Mouse (Mus musculus): ENCODE results near the gene Carmil2. TPM values are rescaled to one million over a fixed set of nuclear protein-coding genes. Genes with fewer than 3 reads are reported as not detected.
A peak's percentile ranks its signal among the peaks of the same experiment; 100 is the strongest.

Carmil2 gene
- total RNA-seq, 2 experiments from 2014 or later: 60.4 to 65.0 TPM

DNA sequence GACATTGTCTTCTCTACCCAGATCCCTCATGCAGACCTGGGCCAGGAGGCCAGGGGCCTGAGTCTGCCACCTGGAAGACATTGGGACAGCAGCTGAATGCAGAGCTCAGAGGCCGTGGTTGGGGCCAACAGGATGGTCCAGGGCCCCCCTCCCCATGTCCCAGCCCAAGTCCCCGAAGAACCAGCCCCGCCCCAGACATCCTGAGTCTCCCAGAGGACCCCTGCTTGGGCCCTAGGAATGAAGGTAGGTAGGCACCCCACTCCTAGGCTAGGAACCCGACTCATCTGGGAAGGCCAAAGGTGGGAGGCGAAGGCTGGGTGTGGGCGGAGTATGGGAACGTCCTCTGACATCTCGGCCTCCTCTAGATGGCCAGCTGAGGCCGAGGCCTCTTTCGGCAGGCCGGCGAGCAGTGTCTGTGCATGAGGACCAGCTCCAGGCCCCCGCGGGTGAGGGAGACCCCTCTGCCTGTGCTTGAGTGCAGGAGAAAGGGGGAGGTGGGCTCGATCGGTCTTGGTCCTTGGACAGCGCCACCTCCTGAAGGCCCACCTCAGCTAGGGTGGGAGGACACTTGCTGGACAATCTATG lies 11.2 kb downstream of the Carmil2 start:
- intact Hi-C loops (cut with DNase I): no loop called here
- no peak overlapping the region for H3K27ac ChIP-seq

GRCm38 (mm10) chr8:105698734-105699133 lies 12.7 kb downstream of the Carmil2 start:
- intact Hi-C loops (cut with DNase I): no loop called here
- DNase-seq (ENCODE audit: extremely low spot score in 1 of 2, low spot score in 2 of 2): no peak
- TF ChIP-seq CTCF (IDR thresholded peaks at IDR 0.05): no peak

More for the DNA sequence above, 11.2 kb downstream of the Carmil2 start:
- H3K4me3 ChIP-seq: no peak overlapping the region
- no peak for TF ChIP-seq CTCF (IDR thresholded peaks at IDR 0.05)
- no peak for DNase-seq (ENCODE audit: extremely low spot score in 1 of 2, low spot score in 2 of 2)

GRCm38 (mm10) chr8:105699488-105700215 lies 13.6 kb downstream of the Carmil2 start:
- Histone ChIP-seq H3K27ac (peak overlapping the region; percentile 95; the same call in 1 of the 2 replicates), H3K4me3 (peak overlapping the region; percentile 64)
- no peak for TF ChIP-seq CTCF (IDR thresholded peaks at IDR 0.05)

More at GRCm38 (mm10) chr8:105698734-105699133, 12.7 kb downstream of the Carmil2 start:
- no peak overlapping the region for H3K4me3 ChIP-seq
- H3K27ac ChIP-seq: no peak overlapping the region

GRCm38 (mm10) chr8:105700566-105700965 lies 14.5 kb downstream of the Carmil2 start:
- intact Hi-C loops (cut with DNase I): loop anchor here (2.0 kb wide), 1 partner anchor 78 kb away; no protein-coding TSS in a partner anchor
- no peak for TF ChIP-seq CTCF (IDR thresholded peaks at IDR 0.05)
- peak overlapping the region; percentile 64 for H3K4me3 ChIP-seq
- peak; percentile 56 to 61 for DNase-seq (ENCODE audit: extremely low spot score in 1 of 2, low spot score in 2 of 2)
- H3K27ac ChIP-seq: peak overlapping the region; percentile 95

More at GRCm38 (mm10) chr8:105699488-105700215, 13.6 kb downstream of the Carmil2 start:
- no peak for DNase-seq (ENCODE audit: extremely low spot score in 1 of 2, low spot score in 2 of 2)
- intact Hi-C loops (cut with DNase I): loop anchor here (2.0 kb wide), 1 partner anchor 77 kb away; no protein-coding TSS in a partner anchor

DNA sequence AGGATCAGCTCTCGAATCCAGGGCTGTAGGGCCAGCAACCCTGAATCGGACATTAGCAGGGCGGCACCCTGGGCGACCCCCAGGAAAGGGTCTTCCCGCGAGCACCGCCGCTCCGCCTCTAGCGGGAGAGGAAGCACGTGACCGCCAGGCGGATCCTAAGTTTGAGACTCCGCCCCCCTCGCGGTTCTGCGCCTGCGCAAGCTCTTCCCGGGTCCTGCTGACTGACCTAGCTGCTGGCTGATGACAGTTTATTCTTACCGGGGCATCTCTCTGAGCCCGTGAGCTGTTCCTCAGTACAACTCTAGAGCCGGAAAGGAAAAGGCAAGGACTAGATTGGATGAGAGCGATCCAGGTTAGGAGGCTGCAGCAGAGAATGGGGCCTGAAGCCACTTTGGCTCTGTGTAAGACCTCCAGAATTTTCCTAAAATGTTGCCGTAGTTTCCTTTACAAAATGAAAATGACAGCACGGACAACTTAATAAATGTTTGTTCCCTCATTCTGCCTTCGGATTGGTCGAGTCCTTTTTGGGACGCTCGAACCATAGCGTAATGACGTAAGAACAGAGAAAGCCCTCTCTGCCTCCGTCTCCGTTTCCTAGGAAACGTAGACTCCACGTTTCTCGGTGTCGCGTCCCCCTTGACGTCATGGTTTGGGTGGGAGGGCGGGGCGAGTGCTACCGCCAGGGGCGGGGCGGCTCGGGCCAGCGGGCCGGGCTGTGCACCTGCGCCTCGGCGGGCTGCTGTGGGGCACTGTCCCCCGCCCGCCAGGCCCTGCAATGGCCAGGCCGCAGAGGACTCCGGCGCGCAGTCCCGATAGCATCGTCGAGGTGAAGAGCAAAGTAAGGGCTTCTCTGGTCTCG lies 15.1 kb downstream of the Carmil2 start, which contains the start of the genes Acd and Pard6a:
Acd (minus strand) TSS at position 137 of the 859 bp plus-strand sequence.
Pard6a (plus strand) TSS at position 183 of the 859 bp plus-strand sequence.
- Histone ChIP-seq H3K27ac (peak within 1 kb of the TSS; percentile 95), H3K4me3 (peak within 1 kb of the TSS; percentile 64)
- DNase-seq (ENCODE audit: extremely low spot score in 1 of 2, low spot score in 2 of 2): peak; percentile 94 to 95
- intact Hi-C loops (cut with DNase I): loop anchor here (1.0 to 2.0 kb wide), 2 partner anchors 65 to 78 kb away; partner anchors contain the start of gene Ctcf
- TF ChIP-seq CTCF (IDR thresholded peaks at IDR 0.05): no peak; the same call in 1 of the 2 replicates

- no peak for TF ChIP-seq CTCF (IDR thresholded peaks at IDR 0.05)
- peak overlapping the region; percentile 64 for H3K4me3 ChIP-seq
- no peak for DNase-seq (ENCODE audit: extremely low spot score in 1 of 2, low spot score in 2 of 2)
- H3K27ac ChIP-seq: peak overlapping the region; percentile 95
- intact Hi-C loops (cut with DNase I): no loop called here
Measured at GRCm38 (mm10) chr8:105702001-105702401, 15.9 kb downstream of the Carmil2 start.

GRCm38 (mm10) chr8:105702731-105703415 lies 16.8 kb downstream of the Carmil2 start:
- Histone ChIP-seq H3K27ac (no peak overlapping the region), H3K4me3 (no peak overlapping the region)
- no peak for TF ChIP-seq CTCF (IDR thresholded peaks at IDR 0.05)
- intact Hi-C loops (cut with DNase I): no loop called here
- no peak for DNase-seq (ENCODE audit: extremely low spot score in 1 of 2, low spot score in 2 of 2)

DNA sequence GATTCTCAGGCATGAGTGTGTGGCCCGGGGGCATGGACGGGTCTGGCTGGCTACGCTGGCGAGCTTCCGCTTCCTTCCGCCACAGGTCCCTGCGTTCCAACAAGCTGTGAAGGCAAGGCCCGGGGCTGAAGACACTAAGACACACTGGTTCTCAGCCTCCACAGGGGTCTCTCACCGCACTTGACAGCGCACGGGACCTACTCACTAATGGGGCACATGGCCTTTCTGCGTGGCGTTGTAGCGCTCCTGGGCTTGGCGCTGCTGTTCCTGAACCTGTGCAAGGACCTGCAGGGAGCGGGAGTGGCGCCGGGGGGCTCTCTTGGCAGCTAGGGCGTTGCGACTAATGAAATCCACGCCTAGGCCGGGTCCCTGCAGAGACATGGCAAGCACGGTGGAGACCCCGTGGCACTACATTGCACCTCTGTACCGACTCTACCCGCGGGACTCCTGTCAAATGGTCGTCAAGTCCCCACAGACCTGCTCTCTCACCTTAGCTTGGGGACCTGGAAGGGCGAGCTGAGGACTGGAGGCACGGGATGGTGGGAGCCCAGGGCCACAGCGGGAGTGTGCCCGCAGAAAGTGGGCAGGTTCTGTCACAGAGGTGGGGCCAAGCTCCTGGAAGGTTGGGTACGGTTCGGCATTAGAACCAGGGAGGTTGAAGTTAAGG lies 18.2 kb downstream of the Carmil2 start:
- no peak for DNase-seq (ENCODE audit: extremely low spot score in 1 of 2, low spot score in 2 of 2)
- no peak for TF ChIP-seq CTCF (IDR thresholded peaks at IDR 0.05)
- Histone ChIP-seq H3K4me3 (no peak overlapping the region), H3K27ac (no peak overlapping the region)
- intact Hi-C loops (cut with DNase I): no loop called here

- intact Hi-C loops (cut with DNase I): no loop called here
- H3K27ac ChIP-seq: no peak overlapping the region
- TF ChIP-seq CTCF (IDR thresholded peaks at IDR 0.05): no peak
Measured at GRCm38 (mm10) chr8:105704955-105705354, 18.9 kb downstream of the Carmil2 start.

DNA sequence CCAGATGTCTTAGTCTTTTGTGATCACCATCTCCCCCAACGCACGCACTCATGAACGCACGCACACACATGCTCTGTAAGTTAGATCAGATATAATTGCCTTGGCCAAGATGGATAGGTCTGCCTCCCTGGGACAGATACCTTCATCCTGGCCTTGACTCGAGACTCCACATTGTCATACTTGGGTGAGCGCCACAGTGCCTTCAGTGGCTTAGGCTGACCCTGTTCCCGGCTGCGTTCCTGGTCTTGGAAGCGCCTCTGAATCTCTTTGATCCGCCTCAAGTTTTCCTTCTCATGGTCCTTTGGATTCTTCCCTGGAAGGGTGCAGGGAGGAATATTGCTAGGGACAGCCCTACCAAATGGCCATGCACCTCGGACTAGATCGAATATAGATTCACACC lies 20.4 kb downstream of the Carmil2 start:
- intact Hi-C loops (cut with DNase I): no loop called here

More at GRCm38 (mm10) chr8:105704955-105705354, 18.9 kb downstream of the Carmil2 start:
- DNase-seq (ENCODE audit: extremely low spot score in 1 of 2, low spot score in 2 of 2): no peak
- no peak overlapping the region for H3K4me3 ChIP-seq

More for the DNA sequence above, 20.4 kb downstream of the Carmil2 start:
- DNase-seq (ENCODE audit: extremely low spot score in 1 of 2, low spot score in 2 of 2): no peak
- no peak for TF ChIP-seq CTCF (IDR thresholded peaks at IDR 0.05)
- H3K27ac ChIP-seq: no peak overlapping the region
- H3K4me3 ChIP-seq: no peak overlapping the region

Data from left cerebral cortex, adult 2 months (tissue).